ENCODE assay signal across 26 mouse cellular contexts in the genomic region with DNA sequence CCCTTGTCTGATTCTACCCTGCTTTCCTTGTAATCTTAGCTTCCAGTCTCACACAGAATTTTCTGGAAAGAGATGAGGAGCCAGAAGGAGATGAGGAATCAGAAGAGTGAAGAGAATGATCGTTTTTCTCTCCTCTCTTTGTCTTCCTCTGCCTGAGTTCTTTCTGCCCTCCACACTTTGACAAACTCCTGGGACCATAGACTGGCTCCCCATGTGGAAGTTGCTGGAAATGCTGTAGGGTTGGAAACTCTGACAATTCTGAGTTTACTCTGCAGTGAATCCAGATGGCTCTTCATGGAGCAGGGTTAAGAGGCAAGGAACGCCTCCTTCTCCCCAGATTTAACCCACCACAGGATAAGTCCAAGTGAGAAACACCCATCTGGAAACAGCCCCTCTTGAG.
DNase-seq lines count a peak whose midpoint lies in the region; ATAC-seq and TF ChIP-seq lines count a peak whose summit lies in the region.
"Had no signal": no experiment of that assay in that cellular context is flagged by ENCODE, and none has a peak within 500 bp of the region (broad histone marks: within the 10 kb centered on the region; RNA-seq: fewer than 3 reads in every experiment).

No protein-coding gene starts in this region.

- no peaks in the 10 kb centered on the region for H3K27me3 ChIP-seq in heart, adult 2 months (ENCODE audit: control insufficient read depth, insufficient read depth, low read length)
- no peaks in the 10 kb centered on the region for H3K27me3 ChIP-seq in kidney, postnatal 0 days (ENCODE audit: insufficient read depth, low read length)
- H3K27me3 ChIP-seq: embryonic facial prominence, embryonic 13.5 days; forebrain, embryonic 15.5 days; heart, embryonic 15.5 days; lung, embryonic 15.5 days; midbrain, embryonic 15.5 days had no signal

- intact Hi-C loops in heart, adult 2 months (cut with DNase I) = loop anchor here (5.0 kb wide), 1 partner anchor 43 kb away; no protein-coding TSS in a partner anchor
- intact Hi-C loops in heart, postnatal 25 days (cut with DNase I) = loop anchor here (5.0 kb wide), 1 partner anchor 43 kb away; no protein-coding TSS in a partner anchor

- no peak overlapping the region for H3K27ac ChIP-seq in heart, adult 2 months
- H3K27ac ChIP-seq in kidney, postnatal 0 days = no peak overlapping the region
- H3K27ac ChIP-seq: embryonic facial prominence, embryonic 13.5 days; forebrain, embryonic 10.5 days; forebrain, embryonic 15.5 days; heart, embryonic 15.5 days; hindbrain, embryonic 14.5 days; liver, embryonic 14.5 days; lung, embryonic 15.5 days; midbrain, embryonic 15.5 days had no signal

- no peak overlapping the region for H3K4me2 ChIP-seq in kidney, postnatal 0 days (ENCODE audit: low read length)
- H3K4me2 ChIP-seq: embryonic facial prominence, embryonic 13.5 days; forebrain, embryonic 15.5 days; heart, embryonic 15.5 days; hindbrain, embryonic 14.5 days; lung, embryonic 15.5 days; midbrain, embryonic 15.5 days had no signal

- ATAC-seq in kidney, postnatal 0 days (replicated peaks; ENCODE audit: low FRiP score, low read depth) = no peak
- ATAC-seq: activated CD4-positive, CD25-positive, alpha-beta regulatory T cell, adult 4 months; forebrain, embryonic 15.5 days; midbrain, embryonic 15.5 days had no signal

- TF ChIP-seq EP300 in heart, adult 2 months (IDR thresholded peaks at IDR 0.05; ENCODE audit: insufficient read depth, low read depth, low read length) = no peak

- H3K36me3 ChIP-seq in heart, adult 2 months (ENCODE audit: control insufficient read depth, insufficient read depth, low read length) = no peaks in the 10 kb centered on the region
- no peaks in the 10 kb centered on the region for H3K36me3 ChIP-seq in kidney, postnatal 0 days (ENCODE audit: insufficient read depth, low read length)
- H3K36me3 ChIP-seq: embryonic facial prominence, embryonic 13.5 days; forebrain, embryonic 10.5 days; forebrain, embryonic 15.5 days; heart, embryonic 15.5 days; lung, embryonic 15.5 days; midbrain, embryonic 15.5 days had no signal

- H3K79me2 ChIP-seq in heart, adult 2 months (replicated peaks; ENCODE audit: control insufficient read depth, insufficient read depth, low read length) = no peaks in the 10 kb centered on the region

- H3K9ac ChIP-seq in heart, adult 2 months (ENCODE audit: low read depth, low read length) = no peak overlapping the region
- H3K9ac ChIP-seq in kidney, postnatal 0 days (ENCODE audit: low read depth, low read length) = no peak overlapping the region
- H3K9ac ChIP-seq: embryonic facial prominence, embryonic 13.5 days; forebrain, embryonic 15.5 days; heart, embryonic 15.5 days; hindbrain, embryonic 14.5 days; liver, embryonic 14.5 days; lung, embryonic 15.5 days; midbrain, embryonic 15.5 days had no signal

- peaks cover 5% of the 10 kb centered on the region for H3K4me1 ChIP-seq in heart, adult 2 months (ENCODE audit: control insufficient read depth, insufficient read depth, low read length)
- H3K4me1 ChIP-seq in kidney, postnatal 0 days (replicated peaks; ENCODE audit: insufficient read depth, low read length) = no peaks in the 10 kb centered on the region
- H3K4me1 ChIP-seq in lung, adult 2 months (ENCODE audit: control insufficient read depth, insufficient read depth, low read length) = no peaks in the 10 kb centered on the region; the same call in 1 of the 2 replicates
- H3K4me1 ChIP-seq: embryonic facial prominence, embryonic 13.5 days; forebrain, embryonic 10.5 days; forebrain, embryonic 15.5 days; lung, embryonic 15.5 days; midbrain, embryonic 15.5 days had no signal

- TF ChIP-seq POLR2A in heart, adult 2 months (IDR thresholded peaks at IDR 0.05; ENCODE audit: insufficient read depth, low read depth, low read length) = no peak
- TF ChIP-seq POLR2A in lung, adult 2 months (IDR thresholded peaks at IDR 0.05; ENCODE audit: borderline replicate concordance, extremely low read depth, low read depth, low read length) = no peak

- no peak overlapping the region for H3K4me3 ChIP-seq in heart, adult 2 months
- no peak overlapping the region for H3K4me3 ChIP-seq in kidney, postnatal 0 days (replicated peaks; ENCODE audit: low read depth, low read length)
- H3K4me3 ChIP-seq in lung, adult 2 months (replicated peaks; ENCODE audit: extremely low read depth, low read depth, low read length) = no peak overlapping the region
- H3K4me3 ChIP-seq: embryonic facial prominence, embryonic 13.5 days; forebrain, embryonic 10.5 days; forebrain, embryonic 15.5 days; heart, embryonic 15.5 days; lung, embryonic 15.5 days; midbrain, embryonic 15.5 days had no signal

- DNase-seq in heart, adult 2 months = no peak
- no peak for DNase-seq in heart, postnatal 25 days (ENCODE audit: low spot score)
- peak; percentile 5 for DNase-seq in kidney, postnatal 0 days (ENCODE audit: low spot score)
- no peak for DNase-seq in kidney, postnatal 10 days
- DNase-seq in lung, postnatal 10 days = peak; percentile 25
- no peak for DNase-seq in lung, adult 2 months
- DNase-seq in embryo, embryonic 10 days (ENCODE audit: low spot score) = no peak
- DNase-seq: adrenal gland, adult 2 months; adrenal gland, postnatal 36 days; B cell, adult 2 months; kidney, adult 9 months; kidney, postnatal 36 days; layer of hippocampus, postnatal 36 days; liver; spleen, adult 18-20 months; thymus, adult 2 months; thymus, postnatal 4 days had no signal

- peak; percentile 28 for TF ChIP-seq CTCF in heart, adult 2 months (IDR thresholded peaks at IDR 0.05)
- peak; percentile 37; the same call in 1 of the 2 replicates for TF ChIP-seq CTCF in kidney, postnatal 0 days (IDR thresholded peaks at IDR 0.05; ENCODE audit: low read depth)
- TF ChIP-seq CTCF in lung, adult 2 months (IDR thresholded peaks at IDR 0.05; ENCODE audit: insufficient read depth, low read length) = no peak

- H3K9me3 ChIP-seq in kidney, postnatal 0 days (replicated peaks; ENCODE audit: low read length) = no peaks in the 10 kb centered on the region
- H3K9me3 ChIP-seq: embryonic facial prominence, embryonic 13.5 days; forebrain, embryonic 10.5 days; forebrain, embryonic 15.5 days; heart, embryonic 15.5 days; lung, embryonic 15.5 days; midbrain, embryonic 15.5 days had no signal

- 64% methylated on average over 2 of the region's 2 CpGs for WGBS in heart, adult 2 months
- 72% methylated on average over 2 of the region's 2 CpGs for WGBS in kidney, postnatal 0 days
- 55% methylated on average over 2 of the region's 2 CpGs for WGBS in lung, adult 2 months

Comparison
In these comparisons a context has a peak if more than half of its experiments do, and no peak if none do; other contexts are left out.
1. DNase-seq: peak in kidney, postnatal 0 days (single experiment) and lung, postnatal 10 days (single experiment); none in heart, adult 2 months (0 of 2), heart, postnatal 25 days (single experiment), kidney, postnatal 10 days (single experiment), lung, adult 2 months (single experiment) and embryo, embryonic 10 days (single experiment).